Comparison of ENCODE assay signal across 8 mouse cellular contexts in genomic region chrX:38565176-38565542, GRCm38 (mm10). TPM values are rescaled to one million over a fixed set of nuclear protein-coding genes. Genes with fewer than 3 reads are reported as not detected.
A peak's percentile ranks its signal among the peaks of the same experiment; 100 is the strongest.
DNase-seq lines count a peak whose midpoint lies in the region; ATAC-seq and TF ChIP-seq lines count a peak whose summit lies in the region.

No protein-coding gene starts in this region.

- no peak for DNase-seq in cerebellum, adult 11-12 months
- DNase-seq in neural tube, embryonic 11.5 days (ENCODE audit: low spot score) = no peak
- DNase-seq in neural tube, embryonic 10.5 days (ENCODE audit: extremely low spot score, low spot score) = no peak
- no peak for DNase-seq in adrenal gland, adult 18-20 months (ENCODE audit: low spot score in 2 of 2)
- DNase-seq in spleen, postnatal 10 days (ENCODE audit: low spot score in 2 of 2) = no peak

- peak overlapping the region; percentile 58 for H3K9ac ChIP-seq in neural tube, embryonic 11.5 days (ENCODE audit: low read length)
- peak overlapping the region; percentile 63 for H3K9ac ChIP-seq in limb, embryonic 13.5 days

- no peak for TF ChIP-seq CTCF in small intestine, adult 2 months (IDR thresholded peaks at IDR 0.05; ENCODE audit: extremely low read depth, insufficient read length, insufficient replicate concordance, low read depth, low read length)

- peak overlapping the region; percentile 41 for H3K4me2 ChIP-seq in neural tube, embryonic 11.5 days (ENCODE audit: low read depth)
- peak overlapping the region; percentile 62 for H3K4me2 ChIP-seq in limb, embryonic 13.5 days (replicated peaks)

- peak overlapping the region; percentile 68 for H3K27ac ChIP-seq in neural tube, embryonic 11.5 days (ENCODE audit: low read depth, low read length)
- H3K27ac ChIP-seq in limb, embryonic 13.5 days = peak overlapping the region; percentile 83
- peak overlapping the region; percentile 73 for H3K27ac ChIP-seq in small intestine, adult 2 months (ENCODE audit: insufficient read depth, low read depth, low read length)

- no peak for TF ChIP-seq POLR2A in small intestine, adult 2 months (IDR thresholded peaks at IDR 0.05; ENCODE audit: low read depth, low read length)

- peak overlapping the region; percentile 40 for H3K4me3 ChIP-seq in neural tube, embryonic 11.5 days (ENCODE audit: low read depth, low read length)
- peak overlapping the region; percentile 53 for H3K4me3 ChIP-seq in limb, embryonic 13.5 days
- H3K4me3 ChIP-seq in small intestine, adult 2 months (ENCODE audit: low read depth, low read length) = peak overlapping the region; percentile 44; the same call in 1 of the 2 replicates

- no peaks in the 10 kb centered on the region for H3K27me3 ChIP-seq in neural tube, embryonic 11.5 days (ENCODE audit: control insufficient read depth, insufficient read depth, low read length)
- H3K27me3 ChIP-seq in limb, embryonic 13.5 days = no peaks in the 10 kb centered on the region
- H3K27me3 ChIP-seq in small intestine, adult 2 months (ENCODE audit: control insufficient read depth, insufficient read depth, low read length) = no peaks in the 10 kb centered on the region

- H3K36me3 ChIP-seq in neural tube, embryonic 11.5 days (ENCODE audit: control insufficient read depth, insufficient read depth, low read length) = no peaks in the 10 kb centered on the region
- peaks cover 8% of the 10 kb centered on the region for H3K36me3 ChIP-seq in limb, embryonic 13.5 days
- H3K36me3 ChIP-seq in small intestine, adult 2 months (ENCODE audit: control insufficient read depth, insufficient read depth, low read length) = 0 out of 2 replicates have a peak, but pooled peaks cover 2% of the 10 kb centered on the region

- H3K4me1 ChIP-seq in neural tube, embryonic 11.5 days (ENCODE audit: control insufficient read depth, insufficient read depth, low read length) = no peaks in the 10 kb centered on the region
- H3K4me1 ChIP-seq in limb, embryonic 13.5 days = no peaks in the 10 kb centered on the region
- no peaks in the 10 kb centered on the region for H3K4me1 ChIP-seq in small intestine, adult 2 months (ENCODE audit: control insufficient read depth, insufficient read depth, insufficient read length, low read length)

- 11% methylated on average over 7 of the region's 8 CpGs for WGBS in neural tube, embryonic 11.5 days
- WGBS in limb, embryonic 13.5 days = 21% methylated on average over 8 of the region's 8 CpGs
- 13% methylated on average over 8 of the region's 8 CpGs for WGBS in small intestine, adult 2 months

- ATAC-seq in cerebellum, adult (ENCODE audit: insufficient number of reproducible peaks, low FRiP score, low TSS enrichment) = peak; percentile 31; the same call in 1 of the 2 replicates
- ATAC-seq in neural tube, embryonic 11.5 days (ENCODE audit: insufficient read depth, low FRiP score, low TSS enrichment) = no peak
- ATAC-seq in limb, embryonic 13.5 days (ENCODE audit: low FRiP score, low read depth) = 0 out of 2 replicates have a peak, but pooled peaks have one; percentile 0

- H3K9me3 ChIP-seq in neural tube, embryonic 11.5 days (ENCODE audit: control insufficient read depth, low read length) = no peaks in the 10 kb centered on the region
- no peaks in the 10 kb centered on the region for H3K9me3 ChIP-seq in limb, embryonic 13.5 days

RNA-seq across cellular contexts. Expression of gene Cul4b, which starts 10.8 kb away (rescaled TPM):
- 45.5 and 47.8 TPM in 2 replicates for polyA plus RNA-seq in neural tube, embryonic 11.5 days (2014; fragmentation: Nextera tagmentation; extraction: Ambion mirVana)
- 32.0 and 36.3 TPM in 2 replicates for polyA plus RNA-seq in limb, embryonic 13.5 days (2015; fragmentation: Nextera tagmentation; extraction: Ambion mirVana)
- polyA plus RNA-seq in small intestine, adult 2 months (2012; rRNA removed) = 0.52 and 0.75 TPM in 2 replicates
- 10 to 100 TPM; 31.6 to 33.8 TPM for total RNA-seq in adrenal gland, adult 18-20 months (2021)

RNA-seq across cellular contexts. Expression of gene Mcts1, which starts 35.2 kb away (rescaled TPM):
- 102 TPM in 2 replicates for polyA plus RNA-seq in neural tube, embryonic 11.5 days (2014; fragmentation: Nextera tagmentation; extraction: Ambion mirVana)
- 102 and 108 TPM in 2 replicates for polyA plus RNA-seq in limb, embryonic 13.5 days (2015; fragmentation: Nextera tagmentation; extraction: Ambion mirVana)
- polyA plus RNA-seq in small intestine, adult 2 months (2012; rRNA removed) = 1.1 and 2.0 TPM in 2 replicates
- 10 to 100 TPM; 74.0 to 83.0 TPM for total RNA-seq in adrenal gland, adult 18-20 months (2021)

Comparison
In these comparisons a context has a peak if more than half of its experiments do, and no peak if none do; other contexts are left out.
1. RNA of gene Cul4b, which starts 10.8 kb away (polyA plus RNA-seq): 45.5 to 47.8 TPM in neural tube, embryonic 11.5 days and 32.0 to 36.3 TPM in limb, embryonic 13.5 days; 0.52 to 0.75 TPM in small intestine, adult 2 months; every median in the first group is over 10 times any median in the second.
2. RNA of gene Mcts1, which starts 35.2 kb away (polyA plus RNA-seq): 102 to 108 TPM in limb, embryonic 13.5 days and 102 TPM in neural tube, embryonic 11.5 days; 1.1 to 2.0 TPM in small intestine, adult 2 months; every median in the first group is over 10 times any median in the second.
3. Peak in every context shown above with its lines, with median percentiles within 50 percentile points of each other: H3K27ac ChIP-seq and H3K4me3 ChIP-seq.